Mouse (Mus musculus): Measurements from ENCODE around the gene Impg2. TPM values are rescaled to one million over a fixed set of nuclear protein-coding genes. Genes with fewer than 3 reads are reported as not detected.
A peak's percentile ranks its signal among the peaks of the same experiment; 100 is the strongest.

Gene Impg2
- polyA plus RNA-seq (2015; fragmentation: Nextera tagmentation; extraction: Ambion mirVana), result 0.06 TPM in 2 replicates

GRCm38 (mm10) chr16:56204051-56204450 is at the start of gene Impg2:
Impg2 (plus strand) TSS chr16:56204313.
- H3K27ac ChIP-seq (ENCODE audit: low read depth), result no peak within 1 kb of the TSS
- TF ChIP-seq CTCF (IDR thresholded peaks at IDR 0.05; ENCODE audit: low read depth) (no peak), EP300 (IDR thresholded peaks at IDR 0.05; ENCODE audit: low read depth) (no peak)
- no peaks in the 10 kb centered on the region for H3K9me3 ChIP-seq (ENCODE audit: low read length)
- WGBS (ENCODE audit: insufficient replicate concordance), result 70% methylated on average over 6 of the region's 6 CpGs
- no peak within 1 kb of the TSS for H3K4me2 ChIP-seq (ENCODE audit: low read depth, low read length)
- H3K36me3 ChIP-seq (replicated peaks; ENCODE audit: insufficient read depth, low read length), result no peaks in the 10 kb centered on the region
- H3K4me1 ChIP-seq (ENCODE audit: insufficient read depth), result no peaks in the 10 kb centered on the region
- ATAC-seq (no peak), DNase-seq (no peak)
- H3K9ac ChIP-seq (replicated peaks), result no peak within 1 kb of the TSS
- H3K27me3 ChIP-seq (ENCODE audit: insufficient read depth, low read length), result no peaks in the 10 kb centered on the region
- H3K4me3 ChIP-seq (ENCODE audit: low read depth, low read length), result no peak within 1 kb of the TSS

- Histone ChIP-seq H3K4me3 (ENCODE audit: low read depth, low read length) (no peak overlapping the region), H3K4me2 (ENCODE audit: low read depth, low read length) (no peak overlapping the region), H3K27ac (ENCODE audit: low read depth) (no peak overlapping the region), H3K36me3 (replicated peaks; ENCODE audit: insufficient read depth, low read length) (peaks cover 3% of the 10 kb centered on the region; the same call in 1 of the 2 replicates), H3K4me1 (ENCODE audit: insufficient read depth) (no peaks in the 10 kb centered on the region), H3K9me3 (ENCODE audit: low read length) (no peaks in the 10 kb centered on the region), H3K27me3 (ENCODE audit: insufficient read depth, low read length) (no peaks in the 10 kb centered on the region), H3K9ac (replicated peaks) (no peak overlapping the region)
- no peak for TF ChIP-seq EP300 (IDR thresholded peaks at IDR 0.05; ENCODE audit: low read depth)
- no peak for TF ChIP-seq CTCF (IDR thresholded peaks at IDR 0.05; ENCODE audit: low read depth)
- 89% methylated on average over 7 of the region's 7 CpGs for WGBS (ENCODE audit: insufficient replicate concordance)
- no peak for ATAC-seq
- no peak for DNase-seq
Measured at GRCm38 (mm10) chr16:56163466-56163865, 40.6 kb upstream of the Impg2 start.

- Histone ChIP-seq H3K4me2 (ENCODE audit: low read depth, low read length) (no peak overlapping the region), H3K4me3 (ENCODE audit: low read depth, low read length) (no peak overlapping the region), H3K9ac (replicated peaks) (no peak overlapping the region), H3K36me3 (replicated peaks; ENCODE audit: insufficient read depth, low read length) (peaks cover 11% of the 10 kb centered on the region), H3K4me1 (ENCODE audit: insufficient read depth) (no peaks in the 10 kb centered on the region), H3K9me3 (ENCODE audit: low read length) (no peaks in the 10 kb centered on the region), H3K27me3 (ENCODE audit: insufficient read depth, low read length) (no peaks in the 10 kb centered on the region), H3K27ac (ENCODE audit: low read depth) (no peak overlapping the region)
- ATAC-seq, result no peak
- no peak for DNase-seq
- no peak for TF ChIP-seq CTCF (IDR thresholded peaks at IDR 0.05; ENCODE audit: low read depth)
- no peak for TF ChIP-seq EP300 (IDR thresholded peaks at IDR 0.05; ENCODE audit: low read depth)
Measured at GRCm38 (mm10) chr16:56170247-56170646, 33.9 kb upstream of the Impg2 start.

- no peak for TF ChIP-seq EP300 (IDR thresholded peaks at IDR 0.05; ENCODE audit: low read depth)
- TF ChIP-seq CTCF (IDR thresholded peaks at IDR 0.05; ENCODE audit: low read depth), result peak; percentile 53
- H3K36me3 ChIP-seq (replicated peaks; ENCODE audit: insufficient read depth, low read length), result peaks cover 23% of the 10 kb centered on the region
- no peaks in the 10 kb centered on the region for H3K27me3 ChIP-seq (ENCODE audit: insufficient read depth, low read length)
- no peak overlapping the region for H3K4me2 ChIP-seq (ENCODE audit: low read depth, low read length)
- H3K27ac ChIP-seq (ENCODE audit: low read depth), result no peak overlapping the region
- peak; percentile 20 for DNase-seq
- H3K9ac ChIP-seq (replicated peaks), result no peak overlapping the region
- H3K4me1 ChIP-seq (ENCODE audit: insufficient read depth), result no peaks in the 10 kb centered on the region
- ATAC-seq, result no peak
- no peaks in the 10 kb centered on the region for H3K9me3 ChIP-seq (ENCODE audit: low read length)
- no peak overlapping the region for H3K4me3 ChIP-seq (ENCODE audit: low read depth, low read length)
- WGBS (ENCODE audit: insufficient replicate concordance), result 71% methylated on average over 8 of the region's 8 CpGs
Measured at GRCm38 (mm10) chr16:56175867-56176581, 28.1 kb upstream of the Impg2 start.

GRCm38 (mm10) chr16:56186863-56187262 is 17.2 kb upstream of the Impg2 start:
- no peaks in the 10 kb centered on the region for H3K4me1 ChIP-seq (ENCODE audit: insufficient read depth)
- TF ChIP-seq CTCF (IDR thresholded peaks at IDR 0.05; ENCODE audit: low read depth) (no peak), EP300 (IDR thresholded peaks at IDR 0.05; ENCODE audit: low read depth) (no peak)
- WGBS (ENCODE audit: insufficient replicate concordance), result 66% methylated on average over 4 of the region's 4 CpGs
- H3K9ac ChIP-seq (replicated peaks), result no peak overlapping the region
- H3K4me2 ChIP-seq (ENCODE audit: low read depth, low read length), result no peak overlapping the region
- peaks cover 17% of the 10 kb centered on the region for H3K36me3 ChIP-seq (replicated peaks; ENCODE audit: insufficient read depth, low read length)
- H3K27ac ChIP-seq (ENCODE audit: low read depth), result no peak overlapping the region
- peak; percentile 20 for DNase-seq
- H3K9me3 ChIP-seq (ENCODE audit: low read length), result no peaks in the 10 kb centered on the region
- H3K27me3 ChIP-seq (ENCODE audit: insufficient read depth, low read length), result no peaks in the 10 kb centered on the region
- no peak overlapping the region for H3K4me3 ChIP-seq (ENCODE audit: low read depth, low read length)
- ATAC-seq, result peak; percentile 87

- no peak for ATAC-seq
- no peaks in the 10 kb centered on the region for H3K27me3 ChIP-seq (ENCODE audit: insufficient read depth, low read length)
- peaks cover 13% of the 10 kb centered on the region for H3K36me3 ChIP-seq (replicated peaks; ENCODE audit: insufficient read depth, low read length)
- 88% methylated on average over 9 of the region's 9 CpGs for WGBS (ENCODE audit: insufficient replicate concordance)
- H3K4me3 ChIP-seq (ENCODE audit: low read depth, low read length), result no peak overlapping the region
- H3K9ac ChIP-seq (replicated peaks), result no peak overlapping the region
- no peak overlapping the region for H3K4me2 ChIP-seq (ENCODE audit: low read depth, low read length)
- no peaks in the 10 kb centered on the region for H3K4me1 ChIP-seq (ENCODE audit: insufficient read depth)
- TF ChIP-seq EP300 (IDR thresholded peaks at IDR 0.05; ENCODE audit: low read depth) (no peak), CTCF (IDR thresholded peaks at IDR 0.05; ENCODE audit: low read depth) (no peak)
- no peaks in the 10 kb centered on the region for H3K9me3 ChIP-seq (ENCODE audit: low read length)
- no peak for DNase-seq
- H3K27ac ChIP-seq (ENCODE audit: low read depth), result no peak overlapping the region
Measured at GRCm38 (mm10) chr16:56188198-56188597, 15.9 kb upstream of the Impg2 start.

Data from liver, postnatal 0 days (tissue).